Mouse (Mus musculus) spleen, postnatal 36 days (tissue): Measurements from ENCODE around the gene Bbs2.
"Not testable (repeated sequence)": the region's sequence is repeated elsewhere in the genome, so short reads cannot be mapped to it uniquely, and the experiment has no call there.

ENCODE experiments used
- DNase-seq, 2 experiments: peaks; one replicate each; pipeline ENCODE4 v3.0.0; 2022; ENCODE audit warnings: low spot score in 2 of 2, mixed read lengths in 1 of 2

Gene Bbs2

GRCm38 (mm10) chr8:94098081-94098974, at the start of gene Bbs2:
Gene Bbs2, minus strand, starts transcription at chr8:94098928.
- peak; percentile 99 to 100 for DNase-seq

- no peak for DNase-seq
Observed at GRCm38 (mm10) chr8:94148236-94148635, 49.5 kb upstream of the Bbs2 start.

- DNase-seq = no peak
Observed at GRCm38 (mm10) chr8:94140266-94140795, 41.6 kb upstream of the Bbs2 start.

- DNase-seq = no peak
Observed at GRCm38 (mm10) chr8:94136933-94137332, 38.2 kb upstream of the Bbs2 start, which contains the start of gene Mt4. Gene Mt4, plus strand, starts transcription at chr8:94137197.

- DNase-seq = no peak
Observed at GRCm38 (mm10) chr8:94136192-94136591, 37.5 kb upstream of the Bbs2 start.

- DNase-seq = no peak
Observed at GRCm38 (mm10) chr8:94135556-94135955, 36.8 kb upstream of the Bbs2 start.

GRCm38 (mm10) chr8:94134601-94135000, 35.9 kb upstream of the Bbs2 start:
- DNase-seq = not testable (repeated sequence)

- DNase-seq = no peak
Observed at GRCm38 (mm10) chr8:94132096-94132495, 33.4 kb upstream of the Bbs2 start.

GRCm38 (mm10) chr8:94130126-94130525, 31.4 kb upstream of the Bbs2 start:
- DNase-seq = no peak

GRCm38 (mm10) chr8:94129133-94129789, 30.5 kb upstream of the Bbs2 start:
- DNase-seq = no peak

GRCm38 (mm10) chr8:94127711-94128110, 29.0 kb upstream of the Bbs2 start:
- DNase-seq = no peak

- no peak for DNase-seq
Observed at GRCm38 (mm10) chr8:94122711-94123468, 24.2 kb upstream of the Bbs2 start.

GRCm38 (mm10) chr8:94121625-94122024, 22.9 kb upstream of the Bbs2 start:
- no peak for DNase-seq

GRCm38 (mm10) chr8:94118776-94119430, 20.2 kb upstream of the Bbs2 start:
- DNase-seq = peak; percentile 8 to 12

- no peak for DNase-seq
Observed at GRCm38 (mm10) chr8:94113972-94114371, 15.2 kb upstream of the Bbs2 start.

GRCm38 (mm10) chr8:94113435-94113834, 14.7 kb upstream of the Bbs2 start:
- no peak for DNase-seq

- peak in 1 of 2 experiments; percentile 10 for DNase-seq
Observed at GRCm38 (mm10) chr8:94110526-94111177, 11.9 kb upstream of the Bbs2 start.

GRCm38 (mm10) chr8:94109835-94110234, 11.1 kb upstream of the Bbs2 start:
- no peak for DNase-seq

GRCm38 (mm10) chr8:94109396-94109795, 10.7 kb upstream of the Bbs2 start:
- DNase-seq = peak; percentile 10 to 31

- DNase-seq = no peak
Observed at GRCm38 (mm10) chr8:94107871-94108270, 9.1 kb upstream of the Bbs2 start.

GRCm38 (mm10) chr8:94104146-94104545, 5.4 kb upstream of the Bbs2 start:
- no peak for DNase-seq
